Mouse (Mus musculus): ENCODE measurements around the gene Insl6. TPM values are rescaled to one million over a fixed set of nuclear protein-coding genes. Genes with fewer than 3 reads are reported as not detected.

Insl6 gene
- total RNA-seq, 1 experiment = 1.7 TPM

- Histone ChIP-seq H3K27ac (ENCODE audit: insufficient read depth, low read depth, low read length, poor library complexity, severe bottlenecking) (no peak overlapping the region), H3K4me3 (ENCODE audit: insufficient read depth in 1 of 2, low read depth in 1 of 2, low read length in 2 of 2, poor library complexity in 1 of 2, severe bottlenecking in 1 of 2) (no peak overlapping the region), H3K4me1 (ENCODE audit: control insufficient read depth in 2 of 2, insufficient read depth in 2 of 2, low read length in 2 of 2, poor library complexity in 1 of 2) (no peaks in the 10 kb centered on the region), H3K36me3 (ENCODE audit: control insufficient read depth, insufficient read depth, low read length, poor library complexity, severe bottlenecking) (no peaks in the 10 kb centered on the region), H3K9ac (ENCODE audit: insufficient read depth, low read depth, low read length, poor library complexity, severe bottlenecking) (no peak overlapping the region), H3K9me3 (ENCODE audit: control insufficient read depth, insufficient read depth, low read depth, low read length) (no peaks in the 10 kb centered on the region)
- DNase-seq (ENCODE audit: low read depth, low spot score) = no peak
- no peak for TF ChIP-seq MAFK (IDR thresholded peaks at IDR 0.05; ENCODE audit: insufficient read depth, low read depth, low read length)
- TF ChIP-seq ZC3H11A (IDR thresholded peaks at IDR 0.05; ENCODE audit: borderline replicate concordance, low read depth, low read length) = no peak
- TF ChIP-seq CHD2 (IDR thresholded peaks at IDR 0.05; ENCODE audit: low read depth, low read length) = no peak
- TF ChIP-seq HCFC1 (IDR thresholded peaks at IDR 0.05; ENCODE audit: borderline replicate concordance, insufficient read depth, low read length) = no peak
- TF ChIP-seq ZNF384 (IDR thresholded peaks at IDR 0.05; ENCODE audit: low read depth, low read length) = no peak
- in situ Hi-C loops (cut with MboI; ENCODE audit: low sequenced_read_pairs in 2 of 2, unreplicated experiment in 2 of 2) = no loop called here
Measured at GRCm38 (mm10) chr19:29278944-29279587, 46.1 kb downstream of the Insl6 start.

DNA sequence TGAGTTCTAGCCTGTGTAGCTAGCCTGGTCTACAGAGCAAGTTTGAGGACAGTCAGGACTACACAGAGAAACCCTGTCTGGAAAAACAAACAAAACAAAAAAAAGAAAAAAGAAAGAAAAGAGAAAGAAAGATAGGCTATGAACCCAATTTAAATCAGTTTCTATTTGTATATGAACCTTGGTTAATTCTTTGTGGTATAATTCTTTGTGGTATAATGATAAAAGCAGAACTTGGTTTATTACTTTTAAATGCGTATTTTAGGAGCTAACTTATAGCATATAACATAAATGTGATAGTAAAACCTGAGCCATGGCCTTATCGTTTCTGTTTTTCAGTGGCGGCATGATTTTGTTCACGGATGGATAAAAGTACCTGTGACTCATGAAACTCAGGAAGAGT is 48.7 kb downstream of the Insl6 start:
- H3K9ac ChIP-seq (ENCODE audit: insufficient read depth, low read depth, low read length, poor library complexity, severe bottlenecking) = no peak overlapping the region
- TF ChIP-seq CHD2 (IDR thresholded peaks at IDR 0.05; ENCODE audit: low read depth, low read length) (no peak), MAFK (IDR thresholded peaks at IDR 0.05; ENCODE audit: insufficient read depth, low read depth, low read length) (no peak), ZNF384 (IDR thresholded peaks at IDR 0.05; ENCODE audit: low read depth, low read length) (no peak), HCFC1 (IDR thresholded peaks at IDR 0.05; ENCODE audit: borderline replicate concordance, insufficient read depth, low read length) (no peak), ZC3H11A (IDR thresholded peaks at IDR 0.05; ENCODE audit: borderline replicate concordance, low read depth, low read length) (no peak)
- H3K4me1 ChIP-seq (ENCODE audit: control insufficient read depth in 2 of 2, insufficient read depth in 2 of 2, low read length in 2 of 2, poor library complexity in 1 of 2) = peaks cover 0 to 6% of the 10 kb centered on the region in 2 experiments; a peak in 2 of 4 replicates
- H3K4me3 ChIP-seq (ENCODE audit: insufficient read depth in 1 of 2, low read depth in 1 of 2, low read length in 2 of 2, poor library complexity in 1 of 2, severe bottlenecking in 1 of 2) = no peak overlapping the region
- DNase-seq (ENCODE audit: low read depth, low spot score) = no peak
- in situ Hi-C loops (cut with MboI; ENCODE audit: low sequenced_read_pairs in 2 of 2, unreplicated experiment in 2 of 2) = no loop called here
- no peak overlapping the region for H3K27ac ChIP-seq (ENCODE audit: insufficient read depth, low read depth, low read length, poor library complexity, severe bottlenecking)
- no peaks in the 10 kb centered on the region for H3K36me3 ChIP-seq (ENCODE audit: control insufficient read depth, insufficient read depth, low read length, poor library complexity, severe bottlenecking)
- no peaks in the 10 kb centered on the region for H3K9me3 ChIP-seq (ENCODE audit: control insufficient read depth, insufficient read depth, low read depth, low read length)

DNA sequence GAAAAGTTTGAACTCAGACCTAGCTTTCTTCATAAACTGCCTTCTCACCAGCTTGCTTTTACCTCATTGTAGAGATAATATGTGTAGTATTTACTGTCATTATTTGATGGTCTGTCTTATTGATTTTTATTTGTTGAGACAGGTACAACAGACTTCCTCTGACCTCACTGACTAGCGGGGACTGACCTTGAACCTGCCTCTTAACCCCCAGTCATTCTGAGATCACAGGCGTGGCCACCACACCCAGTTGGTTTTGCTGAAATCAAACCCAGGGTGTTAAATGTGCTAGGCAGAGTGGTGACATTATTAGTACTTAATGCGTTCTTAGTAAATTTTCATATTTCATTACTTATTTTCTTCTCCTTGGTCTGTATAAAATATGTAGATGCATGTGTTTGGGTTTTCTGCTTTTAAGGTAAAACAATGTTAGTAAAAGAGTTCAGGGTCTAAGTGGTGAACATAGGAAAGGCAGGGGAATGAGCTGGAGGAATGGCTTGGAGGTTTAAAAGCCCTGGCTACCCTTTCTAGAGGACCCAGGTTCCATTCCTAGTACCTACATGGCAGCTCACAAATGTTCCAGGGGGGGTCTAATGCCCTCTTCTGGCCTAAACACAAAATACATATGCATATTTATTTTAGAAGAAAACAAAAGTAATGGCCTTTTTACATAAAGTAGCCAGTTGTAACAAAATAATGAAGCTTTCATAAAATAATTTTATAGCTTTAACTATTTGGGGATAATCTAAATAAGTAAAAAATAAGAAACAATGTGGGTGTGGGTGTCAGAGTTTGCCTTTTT is 52.9 kb downstream of the Insl6 start:
- H3K4me3 ChIP-seq (ENCODE audit: insufficient read depth in 1 of 2, low read depth in 1 of 2, low read length in 2 of 2, poor library complexity in 1 of 2, severe bottlenecking in 1 of 2) = no peak overlapping the region
- no peak for DNase-seq (ENCODE audit: low read depth, low spot score)
- no peaks in the 10 kb centered on the region for H3K36me3 ChIP-seq (ENCODE audit: control insufficient read depth, insufficient read depth, low read length, poor library complexity, severe bottlenecking)
- H3K9me3 ChIP-seq (ENCODE audit: control insufficient read depth, insufficient read depth, low read depth, low read length) = no peaks in the 10 kb centered on the region
- TF ChIP-seq HCFC1 (IDR thresholded peaks at IDR 0.05; ENCODE audit: borderline replicate concordance, insufficient read depth, low read length) = no peak
- no peak for TF ChIP-seq ZC3H11A (IDR thresholded peaks at IDR 0.05; ENCODE audit: borderline replicate concordance, low read depth, low read length)
- TF ChIP-seq MAFK (IDR thresholded peaks at IDR 0.05; ENCODE audit: insufficient read depth, low read depth, low read length) = no peak
- TF ChIP-seq ZNF384 (IDR thresholded peaks at IDR 0.05; ENCODE audit: low read depth, low read length) = no peak; the same call in 1 of the 2 replicates
- TF ChIP-seq CHD2 (IDR thresholded peaks at IDR 0.05; ENCODE audit: low read depth, low read length) = no peak
- 0 out of 2 replicates have a peak overlapping the region, but pooled peaks have one; percentile 47 for H3K27ac ChIP-seq (ENCODE audit: insufficient read depth, low read depth, low read length, poor library complexity, severe bottlenecking)
- in situ Hi-C loops (cut with MboI; ENCODE audit: low sequenced_read_pairs in 2 of 2, unreplicated experiment in 2 of 2) = no loop called here
- H3K9ac ChIP-seq (ENCODE audit: insufficient read depth, low read depth, low read length, poor library complexity, severe bottlenecking) = no peak overlapping the region
- H3K4me1 ChIP-seq (ENCODE audit: control insufficient read depth in 2 of 2, insufficient read depth in 2 of 2, low read length in 2 of 2, poor library complexity in 1 of 2) = peaks cover 6 to 12% of the 10 kb centered on the region in 2 experiments; a peak in 3 of 4 replicates

Other genes starting within 250 kb of the Insl6 start
- 53.6 and 70.5 TPM in 2 replicates for gene Rcl1, start 224.0 kb downstream of the Insl6 start, total RNA-seq (2012; rRNA removed)
- gene Jak2, start 73.5 kb downstream of the Insl6 start, total RNA-seq (2012; rRNA removed) = 5.1 and 12.2 TPM in 2 replicates
- gene Rln1, start 9.3 kb upstream of the Insl6 start, total RNA-seq (2012; rRNA removed) = 3.4 and 4.1 TPM in 2 replicates
- 13.6 and 15.7 TPM in 2 replicates for gene Plgrkt, start 42.0 kb upstream of the Insl6 start, total RNA-seq (2012; rRNA removed)
- 0.58 and 0.62 TPM in 2 replicates for gene Cd274, start 42.1 kb upstream of the Insl6 start, total RNA-seq (2012; rRNA removed)
- not detected in 2 replicates for gene Pdcd1lg2, start 85.6 kb upstream of the Insl6 start, total RNA-seq (2012; rRNA removed)
- gene Ric1, start 196.9 kb upstream of the Insl6 start, total RNA-seq (2012; rRNA removed) = 30.7 and 37.4 TPM in 2 replicates